Mouse (Mus musculus) thymus, adult 2 months (tissue): Measurements from ENCODE around the gene Gpr88.

Source experiments
- CTCF ChIP-seq: fragments of 200-500 bp; IDR thresholded peaks from 2 replicates; pipeline ENCODE4 v1.5.1; 2012; ENCODE audit warnings: mild to moderate bottlenecking, control low read depth, low read length, moderate library complexity, borderline replicate concordance; ENCODE audit not compliant: control insufficient read depth, poor library complexity, insufficient read depth; ENCODE audit errors: extremely low read depth
- POLR2A ChIP-seq: fragments of 200-500 bp; IDR thresholded peaks from 2 replicates; pipeline ENCODE4 v1.6.1; 2012; ENCODE audit warnings: mild to moderate bottlenecking, low read length, control low read depth, moderate library complexity; ENCODE audit not compliant: control insufficient read depth, poor library complexity, insufficient read depth; ENCODE audit errors: extremely low read depth

GRCm38 (mm10) chr3:116228360-116229245 is 24.7 kb downstream of the Gpr88 start:
- no peak for TF ChIP-seq CTCF
- no peak for TF ChIP-seq POLR2A
